Mouse (Mus musculus): ENCODE results near the gene Krtap19-1.

The Krtap19-1 gene

GRCm38 (mm10) chr16:88869311-88869710 lies at the start of gene Krtap19-1:
Gene Krtap19-1, minus strand, starts transcription at chr16:88869411.
- DNase-seq (ENCODE audit: low read depth in 1 of 2, low spot score in 2 of 2) = no peak

- no peak for DNase-seq (ENCODE audit: low read depth in 1 of 2, low spot score in 2 of 2)
These were observed 27.1 kb upstream of the Krtap19-1 start, which contains the start of gene Krtap19-5 for GRCm38 (mm10) chr16:88896357-88896756. Gene Krtap19-5, minus strand, starts transcription at chr16:88896457.

- DNase-seq (ENCODE audit: low read depth in 1 of 2, low spot score in 2 of 2) = no peak
These were observed 17.7 kb upstream of the Krtap19-1 start for GRCm38 (mm10) chr16:88886870-88887269.

GRCm38 (mm10) chr16:88884989-88885388 lies 15.8 kb upstream of the Krtap19-1 start, which contains the start of gene Krtap19-4:
Gene Krtap19-4, minus strand, starts transcription at chr16:88885089.
- DNase-seq (ENCODE audit: low read depth in 1 of 2, low spot score in 2 of 2) = no peak

GRCm38 (mm10) chr16:88877938-88878337 lies 8.7 kb upstream of the Krtap19-1 start, which contains the start of gene Krtap19-3:
Gene Krtap19-3, minus strand, starts transcription at chr16:88878038.
- DNase-seq (ENCODE audit: low read depth in 1 of 2, low spot score in 2 of 2) = no peak

GRCm38 (mm10) chr16:88874169-88874568 lies 5.0 kb upstream of the Krtap19-1 start, which contains the start of gene Krtap19-2:
Gene Krtap19-2, minus strand, starts transcription at chr16:88874269.
- DNase-seq (ENCODE audit: low read depth in 1 of 2, low spot score in 2 of 2) = no peak

GRCm38 (mm10) chr16:88864887-88865407 lies 4.3 kb downstream of the Krtap19-1 start:
- DNase-seq (ENCODE audit: low read depth in 1 of 2, low spot score in 2 of 2) = no peak

- no peak for DNase-seq (ENCODE audit: low read depth in 1 of 2, low spot score in 2 of 2)
These were observed 17.8 kb downstream of the Krtap19-1 start for GRCm38 (mm10) chr16:88851450-88851849.

- no peak for DNase-seq (ENCODE audit: low read depth in 1 of 2, low spot score in 2 of 2)
These were observed 20.7 kb downstream of the Krtap19-1 start for GRCm38 (mm10) chr16:88848558-88848957.

- no peak for DNase-seq (ENCODE audit: low read depth in 1 of 2, low spot score in 2 of 2)
These were observed 21.8 kb downstream of the Krtap19-1 start for GRCm38 (mm10) chr16:88847363-88847762.

- DNase-seq (ENCODE audit: low read depth in 1 of 2, low spot score in 2 of 2) = no peak
These were observed 42.2 kb downstream of the Krtap19-1 start for GRCm38 (mm10) chr16:88826978-88827377.

GRCm38 (mm10) chr16:88826095-88826652 lies 43.0 kb downstream of the Krtap19-1 start, which contains the start of gene Krtap14:
Gene Krtap14, minus strand, starts transcription at chr16:88826145.
- DNase-seq (ENCODE audit: low read depth in 1 of 2, low spot score in 2 of 2) = no peak

GRCm38 (mm10) chr16:88823736-88824135 lies 45.5 kb downstream of the Krtap19-1 start:
- no peak for DNase-seq (ENCODE audit: low read depth in 1 of 2, low spot score in 2 of 2)

GRCm38 (mm10) chr16:88820066-88820465 lies 49.1 kb downstream of the Krtap19-1 start, which contains the start of gene Krtap15:
Gene Krtap15, plus strand, starts transcription at chr16:88820215.
- DNase-seq (ENCODE audit: low read depth in 1 of 2, low spot score in 2 of 2) = no peak
